Comparison of ENCODE assay signal across 38 mouse cellular contexts in genomic region chr5:108988924-108989323, GRCm38 (mm10). TPM values are rescaled to one million over a fixed set of nuclear protein-coding genes. Genes with fewer than 3 reads are reported as not detected.
"Had no signal": no experiment of that assay in that cellular context is flagged by ENCODE, and none has a peak within 500 bp of the region (broad histone marks: within the 10 kb centered on the region; RNA-seq: fewer than 3 reads in every experiment).

No protein-coding gene starts in this region.

- H3K9ac ChIP-seq: embryonic facial prominence, embryonic 12.5 days; embryonic facial prominence, embryonic 13.5 days; embryonic facial prominence, embryonic 15.5 days; forebrain, embryonic 12.5 days; forebrain, embryonic 13.5 days; forebrain, embryonic 15.5 days; forebrain, postnatal 0 days had no signal

- H3K4me1 ChIP-seq: embryonic facial prominence, embryonic 10.5 days; embryonic facial prominence, embryonic 12.5 days; embryonic facial prominence, embryonic 13.5 days; embryonic facial prominence, embryonic 15.5 days; forebrain, embryonic 10.5 days; forebrain, embryonic 12.5 days; forebrain, embryonic 13.5 days; forebrain, embryonic 15.5 days had no signal

- H3K36me3 ChIP-seq: embryonic facial prominence, embryonic 10.5 days; embryonic facial prominence, embryonic 12.5 days; embryonic facial prominence, embryonic 13.5 days; embryonic facial prominence, embryonic 15.5 days; forebrain, embryonic 10.5 days; forebrain, embryonic 12.5 days; forebrain, embryonic 15.5 days had no signal

- H3K4me3 ChIP-seq: embryonic facial prominence, embryonic 10.5 days; embryonic facial prominence, embryonic 12.5 days; embryonic facial prominence, embryonic 13.5 days; embryonic facial prominence, embryonic 15.5 days; erythroblast, embryonic 14.5 days; forebrain, embryonic 10.5 days; forebrain, embryonic 12.5 days; forebrain, embryonic 13.5 days; forebrain, embryonic 15.5 days; gastrocnemius, adult 2 months; heart, adult 2 months had no signal

- ATAC-seq: forebrain, embryonic 13.5 days; forebrain, embryonic 14.5 days; forebrain, embryonic 15.5 days; forebrain, embryonic 16.5 days; forebrain, postnatal 0 days had no signal

- H3K27me3 ChIP-seq: embryonic facial prominence, embryonic 12.5 days; embryonic facial prominence, embryonic 13.5 days; embryonic facial prominence, embryonic 15.5 days; forebrain, embryonic 12.5 days; forebrain, embryonic 13.5 days; forebrain, embryonic 15.5 days had no signal

- H3K4me2 ChIP-seq: embryonic facial prominence, embryonic 12.5 days; embryonic facial prominence, embryonic 13.5 days; embryonic facial prominence, embryonic 15.5 days; forebrain, embryonic 12.5 days; forebrain, embryonic 13.5 days; forebrain, embryonic 15.5 days had no signal

- DNase-seq: cerebellum, adult 9-11 months; cerebellum, postnatal 10 days; cerebellum, postnatal 14 days; cerebellum, postnatal 25 days; cerebellum, postnatal 36 days; embryo, embryonic 11 days; forebrain, postnatal 0 days; gastrocnemius, adult 2 months; gastrocnemius, postnatal 10 days; gastrocnemius, postnatal 14 days; gastrocnemius, postnatal 25 days; gastrocnemius, postnatal 36 days; heart, adult 11 months; heart, adult 18-20 months; heart, adult 2 months had no signal

- H3K27ac ChIP-seq: embryonic facial prominence, embryonic 10.5 days; embryonic facial prominence, embryonic 12.5 days; embryonic facial prominence, embryonic 13.5 days; embryonic facial prominence, embryonic 15.5 days; forebrain, embryonic 10.5 days; forebrain, embryonic 12.5 days; forebrain, embryonic 13.5 days; forebrain, embryonic 15.5 days; gastrocnemius, adult 2 months; heart, adult 2 months had no signal

RNA-seq across cellular contexts. Expression of gene Vmn2r10, which starts 17.4 kb away (rescaled TPM):
- total RNA-seq: common myeloid progenitor, adult 5-6 weeks; forebrain, postnatal 0 days; gastrocnemius, adult 18-20 months; gastrocnemius, adult 2 months; gastrocnemius, adult 8-10 months; gastrocnemius, postnatal 10 days; gastrocnemius, postnatal 14 days; gastrocnemius, postnatal 25 days; gastrocnemius, postnatal 36 days; gastrocnemius, postnatal 4 days; granulocyte monocyte progenitor cell, adult 5-6 weeks; heart, adult 18-20 months; heart, adult 2 months; heart, adult 8-10 months had no signal
- polyA plus RNA-seq: cortical plate, adult 2 months; embryonic facial prominence, embryonic 10.5 days; embryonic facial prominence, embryonic 11.5 days; embryonic facial prominence, embryonic 12.5 days; embryonic facial prominence, embryonic 13.5 days; embryonic facial prominence, embryonic 14.5 days; embryonic facial prominence, embryonic 15.5 days; erythroblast, embryonic 14.5 days; forebrain, embryonic 10.5 days; forebrain, embryonic 11.5 days; forebrain, embryonic 12.5 days; forebrain, embryonic 13.5 days; forebrain, embryonic 14.5 days; forebrain, embryonic 15.5 days; forebrain, embryonic 16.5 days; forebrain, postnatal 0 days; frontal cortex, adult 2 months; gonadal fat pad, adult 2 months; heart, adult 2 months had no signal
